ENCODE assay signal across 7 mouse cellular contexts in the genomic region with DNA sequence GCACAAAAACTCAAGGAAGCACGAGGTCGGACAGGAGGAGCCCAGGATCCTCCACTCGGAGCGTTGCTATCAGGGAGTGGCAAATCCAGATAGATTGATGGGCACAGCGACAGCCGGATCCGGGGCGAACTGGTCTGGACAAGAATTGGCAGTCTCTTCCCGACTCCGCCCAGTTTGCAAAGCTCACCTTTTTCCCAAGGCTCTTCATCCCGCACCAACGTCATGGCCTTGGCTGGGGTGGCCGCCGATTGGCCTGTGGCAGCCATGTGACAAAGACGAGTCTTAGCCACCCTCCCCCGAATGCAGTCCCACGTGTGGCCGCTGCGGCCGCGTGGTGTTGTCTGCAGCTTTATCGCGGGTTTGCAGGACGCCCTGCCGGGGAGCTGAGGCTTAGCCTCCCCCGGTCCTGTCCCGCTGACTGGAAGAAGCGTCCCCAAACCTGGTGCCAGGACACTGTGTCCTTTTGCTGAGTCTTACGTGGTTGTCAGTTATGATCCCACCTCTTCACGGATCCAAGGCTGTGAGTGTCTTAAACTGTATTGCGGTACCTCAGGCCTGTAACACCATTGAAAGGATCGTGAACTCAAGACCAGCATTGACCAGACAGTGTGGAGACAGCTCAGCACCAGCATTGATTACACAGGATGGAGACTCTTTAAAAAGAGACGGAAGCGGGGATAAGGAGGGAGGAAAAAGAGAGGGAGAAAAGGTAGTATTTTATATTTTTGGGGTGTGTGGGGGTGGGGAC. TPM values are rescaled to one million over a fixed set of nuclear protein-coding genes. Genes with fewer than 3 reads are reported as not detected.
DNase-seq lines count a peak whose midpoint lies in the region; ATAC-seq lines count a peak whose summit lies in the region.

No protein-coding gene starts in this region.

- no peaks in the 10 kb centered on the region for H3K27me3 ChIP-seq in midbrain, embryonic 10.5 days (ENCODE audit: low read depth, poor library complexity, severe bottlenecking)

- no peaks in the 10 kb centered on the region for H3K36me3 ChIP-seq in midbrain, embryonic 10.5 days

- no peaks in the 10 kb centered on the region for H3K9me3 ChIP-seq in midbrain, embryonic 10.5 days (replicated peaks)

- H3K4me1 ChIP-seq in midbrain, embryonic 10.5 days: peaks cover 21% of the 10 kb centered on the region

- peak overlapping the region; percentile 95 for H3K27ac ChIP-seq in midbrain, embryonic 10.5 days (replicated peaks)

- 4% methylated on average over 34 of the region's 34 CpGs for WGBS in midbrain, embryonic 10.5 days

- ATAC-seq in inflammation-experienced regulatory T-cells, adult 6 months: peak; percentile 99

- peak overlapping the region; percentile 56 for H3K4me3 ChIP-seq in midbrain, embryonic 10.5 days

- peak; percentile 89 to 93 for DNase-seq in adrenal gland, adult 18-20 months (ENCODE audit: low spot score in 2 of 2)
- peak; percentile 99 for DNase-seq in embryo, embryonic 10.5 days (ENCODE audit: low spot score)
- peak; percentile 97 for DNase-seq in gastrocnemius, postnatal 14 days
- DNase-seq in left cerebral cortex, postnatal 25 days (ENCODE audit: low spot score in 2 of 2): peak; percentile 91 to 97
- peak; percentile 98 for DNase-seq in midbrain, embryonic 10.5 days (ENCODE audit: low spot score)
- peak; percentile 89 for DNase-seq in right cerebral cortex, postnatal 4 days

- intact Hi-C loops in gastrocnemius, postnatal 14 days (cut with DNase I; ENCODE audit: low total_unique reads): no loop called here
- intact Hi-C loops in left cerebral cortex, postnatal 25 days (cut with DNase I): loop anchor here (2.0 kb wide), 1 partner anchor 21 kb away; no protein-coding TSS in a partner anchor

RNA-seq across cellular contexts. Expression of gene Nsd1, which starts 19.3 kb away (rescaled TPM):
- 10 to 100 TPM; 76.4 to 82.4 TPM for total RNA-seq in adrenal gland, adult 18-20 months (2021)
- 10 to 100 TPM; 55.6 to 59.2 TPM for total RNA-seq in gastrocnemius, postnatal 14 days (2021)
- 10 to 100 TPM; 46.7 to 76.6 (median 60.1) TPM for polyA plus RNA-seq in inflammation-experienced regulatory T-cells, adult 6 months (2017; shearing (Covaris generic))
- total RNA-seq in left cerebral cortex, postnatal 25 days (2021): 100 to 1,000 TPM; 124 to 125 TPM
- 70.7 and 72.9 TPM in 2 replicates for polyA plus RNA-seq in midbrain, embryonic 10.5 days (2016; fragmentation: Nextera tagmentation; extraction: Ambion mirVana)

RNA-seq across cellular contexts. Expression of gene Fgfr4, which starts 37.9 kb away (rescaled TPM):
- 10 to 100 TPM; 28.4 to 38.7 TPM for total RNA-seq in adrenal gland, adult 18-20 months (2021)
- 1 to 10 TPM; 6.6 to 6.7 TPM for total RNA-seq in gastrocnemius, postnatal 14 days (2021)
- not detected for polyA plus RNA-seq in inflammation-experienced regulatory T-cells, adult 6 months (2017; shearing (Covaris generic))
- under 1 TPM; 0.21 to 0.27 TPM for total RNA-seq in left cerebral cortex, postnatal 25 days (2021)
- 0.25 and 0.35 TPM in 2 replicates for polyA plus RNA-seq in midbrain, embryonic 10.5 days (2016; fragmentation: Nextera tagmentation; extraction: Ambion mirVana)

RNA-seq across cellular contexts. Expression of gene Gm17617, which starts 56.9 kb away (rescaled TPM):
- total RNA-seq in adrenal gland, adult 18-20 months (2021): not detected
- total RNA-seq in gastrocnemius, postnatal 14 days (2021): not detected
- not detected for polyA plus RNA-seq in inflammation-experienced regulatory T-cells, adult 6 months (2017; shearing (Covaris generic))
- total RNA-seq in left cerebral cortex, postnatal 25 days (2021): not detected
- polyA plus RNA-seq in midbrain, embryonic 10.5 days (2016; fragmentation: Nextera tagmentation; extraction: Ambion mirVana): not detected in 2 replicates

Comparison
In these comparisons a context has a peak if more than half of its experiments do, and no peak if none do; other contexts are left out.
1. Peak in every context shown above with its lines: DNase-seq, ATAC-seq, H3K4me3 ChIP-seq and H3K27ac ChIP-seq.
2. RNA of gene Fgfr4, which starts 37.9 kb away (total RNA-seq): 28.4 to 38.7 TPM in adrenal gland, adult 18-20 months and 6.6 to 6.7 TPM in gastrocnemius, postnatal 14 days; 0.21 to 0.27 TPM in left cerebral cortex, postnatal 25 days; every median in the first group is over 4 times any median in the second.